Comparison of ENCODE assay signal across 8 mouse cellular contexts in genomic region chr11:106273811-106274210, GRCm38 (mm10). TPM values are rescaled to one million over a fixed set of nuclear protein-coding genes. Genes with fewer than 3 reads are reported as not detected.
DNase-seq lines count a peak whose midpoint lies in the region; ATAC-seq and TF ChIP-seq lines count a peak whose summit lies in the region.

No protein-coding gene starts in this region.

- no peaks in the 10 kb centered on the region for H3K36me3 ChIP-seq in heart, embryonic 15.5 days
- H3K36me3 ChIP-seq in G1E (replicated peaks) (peaks cover 23% of the 10 kb centered on the region), macrophage (ENCODE audit: inconsistent target) (no peaks in the 10 kb centered on the region)
- H3K36me3 ChIP-seq in hindbrain, embryonic 13.5 days = no peaks in the 10 kb centered on the region

- TF ChIP-seq CTCF in G1E (IDR thresholded peaks at IDR 0.05; ENCODE audit: low read depth, low read length) = no peak

- WGBS in heart, embryonic 15.5 days = 91% methylated on average over 6 of the region's 6 CpGs
- 94% methylated on average over 6 of the region's 6 CpGs for WGBS in hindbrain, embryonic 13.5 days
- WGBS in macrophage (ENCODE audit: missing documents) = 87% methylated on average over 6 of the region's 6 CpGs

- no peak for ATAC-seq in heart, embryonic 15.5 days (replicated peaks; ENCODE audit: insufficient number of reproducible peaks, insufficient read depth, low FRiP score, low read depth)
- no peak for ATAC-seq in G1E (ENCODE audit: extremely low read depth, insufficient number of reproducible peaks, low FRiP score, poor library complexity, severe bottlenecking)
- no peak for ATAC-seq in hindbrain, embryonic 13.5 days (ENCODE audit: low FRiP score)

- no peak overlapping the region for H3K27ac ChIP-seq in heart, embryonic 15.5 days
- no peak overlapping the region for H3K27ac ChIP-seq in hindbrain, embryonic 13.5 days
- H3K27ac ChIP-seq in macrophage = 0 out of 2 replicates have a peak overlapping the region, but pooled peaks have one; percentile 61

- peak overlapping the region; percentile 87 for H3K4me2 ChIP-seq in heart, embryonic 15.5 days
- H3K4me2 ChIP-seq in hindbrain, embryonic 13.5 days = peak overlapping the region; percentile 83; the same call in 1 of the 2 replicates

- no peaks in the 10 kb centered on the region for H3K27me3 ChIP-seq in heart, embryonic 15.5 days
- H3K27me3 ChIP-seq in G1E (ENCODE audit: insufficient read depth, low read length) = peaks cover 15% of the 10 kb centered on the region
- H3K27me3 ChIP-seq in hindbrain, embryonic 13.5 days = no peaks in the 10 kb centered on the region

- H3K9ac ChIP-seq in heart, embryonic 15.5 days = no peak overlapping the region
- H3K9ac ChIP-seq in hindbrain, embryonic 13.5 days = no peak overlapping the region

- H3K4me3 ChIP-seq in heart, embryonic 15.5 days = no peak overlapping the region; the same call in 1 of the 2 replicates
- peak overlapping the region; percentile 92 for H3K4me3 ChIP-seq in G1E (ENCODE audit: low read depth, low read length)
- peak overlapping the region; percentile 98; the same call in 1 of the 2 replicates for H3K4me3 ChIP-seq in hindbrain, embryonic 13.5 days
- peak overlapping the region; percentile 40; the same call in 1 of the 2 replicates for H3K4me3 ChIP-seq in macrophage (ENCODE audit: inconsistent target)

- no peak for DNase-seq in heart, adult 8-10 months (ENCODE audit: low spot score)
- no peak for DNase-seq in G1E (ENCODE audit: low spot score)
- no peak for DNase-seq in cerebellum, adult 9-10 months
- DNase-seq in left cerebral cortex, adult 11 months (ENCODE audit: low spot score) = no peak
- DNase-seq in lung, adult 18-20 months = no peak

- H3K9me3 ChIP-seq in heart, embryonic 15.5 days (replicated peaks) = no peaks in the 10 kb centered on the region
- no peaks in the 10 kb centered on the region for H3K9me3 ChIP-seq in G1E (replicated peaks)
- H3K9me3 ChIP-seq in hindbrain, embryonic 13.5 days = no peaks in the 10 kb centered on the region

- H3K4me1 ChIP-seq in heart, embryonic 15.5 days (replicated peaks) = peaks cover 45% of the 10 kb centered on the region
- H3K4me1 ChIP-seq in G1E (ENCODE audit: insufficient read depth, low read depth, low read length) = peaks cover 58% of the 10 kb centered on the region
- H3K4me1 ChIP-seq in hindbrain, embryonic 13.5 days (replicated peaks) = peaks cover 46% of the 10 kb centered on the region

- H3K79me2 ChIP-seq in macrophage (ENCODE audit: inconsistent target) = peaks cover 34% of the 10 kb centered on the region

RNA-seq across cellular contexts. Expression of gene Smarcd2, which starts 1.0 kb away (rescaled TPM):
- 18.2 and 35.7 TPM in 2 replicates for polyA plus RNA-seq in heart, embryonic 15.5 days (2015; fragmentation: Nextera tagmentation; extraction: Ambion mirVana)
- total RNA-seq in heart, adult 8-10 months (2022) = 10 to 100 TPM; 14.3 to 16.7 (median 15.5) TPM
- 94.1 and 113 TPM in 2 replicates for total RNA-seq in G1E (2014; fragmentation: Nextera tagmentation)
- 139 and 149 TPM in 2 replicates for total RNA-seq in G1E (2017)
- 138 and 154 TPM in 2 replicates for polyA plus RNA-seq in G1E (2012)
- polyA plus RNA-seq in hindbrain, embryonic 13.5 days (2015; fragmentation: Nextera tagmentation; extraction: Ambion mirVana) = 14.3 and 16.0 TPM in 2 replicates
- 100 to 1,000 TPM in 2 of 26 experiments, 10 to 100 TPM in 24; 21.1 to 111 (median 69.1) TPM for total RNA-seq in macrophage (2018; cell fraction: chromatin; rRNA removed)
- 10 to 100 TPM; 34.4 to 60.6 (median 49.7) TPM for total RNA-seq in macrophage (2018; cell fraction: cytosol; rRNA removed)
- total RNA-seq in macrophage (2018; cell fraction: nucleus; rRNA removed) = 10 to 100 TPM; 25.8 to 73.3 (median 46.0) TPM
- polyA plus RNA-seq in macrophage (2018) = 54.1 to 59.1 TPM (median 55.6 TPM) in 3 replicates

RNA-seq across cellular contexts. Expression of gene Tcam1, which starts 2.7 kb away (rescaled TPM):
- polyA plus RNA-seq in heart, embryonic 15.5 days (2015; fragmentation: Nextera tagmentation; extraction: Ambion mirVana) = 0.34 TPM in 1 of 2 replicates, not detected in the other
- under 1 TPM in 1 of 4 experiments, not detected in 3; 0.08 TPM for total RNA-seq in heart, adult 8-10 months (2022)
- total RNA-seq in G1E (2014; fragmentation: Nextera tagmentation) = not detected in 2 replicates
- total RNA-seq in G1E (2017) = 0.12 TPM in 1 of 2 replicates, not detected in the other
- 0.01 TPM in 1 of 2 replicates, not detected in the other for polyA plus RNA-seq in G1E (2012)
- 0.12 and 0.21 TPM in 2 replicates for polyA plus RNA-seq in hindbrain, embryonic 13.5 days (2015; fragmentation: Nextera tagmentation; extraction: Ambion mirVana)
- total RNA-seq in macrophage (2018; cell fraction: chromatin; rRNA removed) = under 1 TPM in 5 of 26 experiments, not detected in 21; 0.17 to 0.47 (median 0.22) TPM
- total RNA-seq in macrophage (2018; cell fraction: cytosol; rRNA removed) = under 1 TPM in 21 of 26 experiments, not detected in 5; 0.03 to 0.19 (median 0.06) TPM
- under 1 TPM in 9 of 26 experiments, not detected in 17; 0.15 to 0.44 (median 0.21) TPM for total RNA-seq in macrophage (2018; cell fraction: nucleus; rRNA removed)
- 0.10 to 0.28 TPM (median 0.15 TPM) in 3 replicates for polyA plus RNA-seq in macrophage (2018)

RNA-seq across cellular contexts. Expression of gene Psmc5, which starts 17.9 kb away (rescaled TPM):
- polyA plus RNA-seq in heart, embryonic 15.5 days (2015; fragmentation: Nextera tagmentation; extraction: Ambion mirVana) = 195 and 215 TPM in 2 replicates
- 100 to 1,000 TPM in 3 of 4 experiments, 10 to 100 TPM in 1; 99.8 to 112 (median 103) TPM for total RNA-seq in heart, adult 8-10 months (2022)
- total RNA-seq in G1E (2014; fragmentation: Nextera tagmentation) = 44.0 and 50.7 TPM in 2 replicates
- total RNA-seq in G1E (2017) = 90.7 and 96.0 TPM in 2 replicates
- polyA plus RNA-seq in G1E (2012) = 38.4 and 64.1 TPM in 2 replicates
- polyA plus RNA-seq in hindbrain, embryonic 13.5 days (2015; fragmentation: Nextera tagmentation; extraction: Ambion mirVana) = 339 and 341 TPM in 2 replicates
- 10 to 100 TPM in 25 of 26 experiments, 1 to 10 TPM in 1; 8.8 to 57.4 (median 35.8) TPM for total RNA-seq in macrophage (2018; cell fraction: chromatin; rRNA removed)
- 100 to 1,000 TPM in 15 of 26 experiments, 10 to 100 TPM in 11; 79.1 to 159 (median 115) TPM for total RNA-seq in macrophage (2018; cell fraction: cytosol; rRNA removed)
- total RNA-seq in macrophage (2018; cell fraction: nucleus; rRNA removed) = 10 to 100 TPM; 25.2 to 96.9 (median 53.1) TPM
- 96.6 to 162 TPM (median 102 TPM) in 3 replicates for polyA plus RNA-seq in macrophage (2018)

RNA-seq across cellular contexts. Expression of gene Ftsj3, which starts 17.9 kb away (rescaled TPM):
- polyA plus RNA-seq in heart, embryonic 15.5 days (2015; fragmentation: Nextera tagmentation; extraction: Ambion mirVana) = 31.1 and 37.5 TPM in 2 replicates
- 10 to 100 TPM; 19.3 to 23.1 (median 21.2) TPM for total RNA-seq in heart, adult 8-10 months (2022)
- total RNA-seq in G1E (2014; fragmentation: Nextera tagmentation) (49.0 and 59.8 TPM in 2 replicates), G1E (2017) (90.6 and 109 TPM in 2 replicates)
- polyA plus RNA-seq in G1E (2012) (11.5 and 21.6 TPM in 2 replicates), macrophage (2018) (20.8 to 53.8 TPM (median 38.8 TPM) in 3 replicates)
- polyA plus RNA-seq in hindbrain, embryonic 13.5 days (2015; fragmentation: Nextera tagmentation; extraction: Ambion mirVana) = 37.4 and 38.3 TPM in 2 replicates
- 10 to 100 TPM; 12.5 to 98.5 (median 42.7) TPM for total RNA-seq in macrophage (2018; cell fraction: chromatin; rRNA removed)
- total RNA-seq in macrophage (2018; cell fraction: cytosol; rRNA removed) = 10 to 100 TPM; 16.7 to 29.2 (median 23.6) TPM
- total RNA-seq in macrophage (2018; cell fraction: nucleus; rRNA removed) = 10 to 100 TPM; 12.8 to 74.4 (median 20.4) TPM

RNA-seq across cellular contexts. Expression of gene Gh, which starts 27.9 kb away (rescaled TPM):
- not detected in 2 replicates for polyA plus RNA-seq in heart, embryonic 15.5 days (2015; fragmentation: Nextera tagmentation; extraction: Ambion mirVana)
- not detected for total RNA-seq in heart, adult 8-10 months (2022)
- total RNA-seq in G1E (2014; fragmentation: Nextera tagmentation) (not detected in 2 replicates), G1E (2017) (not detected in 2 replicates)
- polyA plus RNA-seq in G1E (2012) (not detected in 2 replicates), macrophage (2018) (not detected in 3 replicates)
- not detected in 2 replicates for polyA plus RNA-seq in hindbrain, embryonic 13.5 days (2015; fragmentation: Nextera tagmentation; extraction: Ambion mirVana)
- not detected for total RNA-seq in macrophage (2018; cell fraction: chromatin; rRNA removed)
- total RNA-seq in macrophage (2018; cell fraction: cytosol; rRNA removed) = not detected
- total RNA-seq in macrophage (2018; cell fraction: nucleus; rRNA removed) = 1 to 10 TPM in 1 of 26 experiments, not detected in 25; 1.2 TPM
